Mouse (Mus musculus) naive thymus-derived CD4-positive, alpha-beta T cell, adult 5 months (primary cell): ENCODE results near the gene C3ar1. TPM values are rescaled to one million over a fixed set of nuclear protein-coding genes. Genes with fewer than 3 reads are reported as not detected.

Experiments
- polyA plus RNA-seq: library from polyadenylated mRNA; unstranded; fragments of 100-300 nt; shearing (Covaris generic); gene quantifications from one replicate; pipeline ENCODE4 v1.2.1, GENCODE M21; 2017

C3ar1 gene
- 0.07 TPM for polyA plus RNA-seq

GRCm38 (mm10) chr6:122855955-122856354, at the start of gene C3ar1:
Gene C3ar1, minus strand, starts transcription at chr6:122856161.

GRCm38 (mm10) chr6:122873871-122874719, 18.1 kb upstream of the C3ar1 start, which contains the start of gene Necap1:
Gene Necap1, plus strand, starts transcription at chr6:122874474.

GRCm38 (mm10) chr6:122819306-122820070, 36.5 kb downstream of the C3ar1 start, which contains the start of gene Foxj2:
Gene Foxj2, plus strand, starts transcription at chr6:122819914.

GRCm38 (mm10) chr6:122801301-122801800, 54.6 kb downstream of the C3ar1 start, which contains the start of gene Slc2a3:
Gene Slc2a3, minus strand, starts transcription at chr6:122801640.

Other genes starting within 250 kb of the C3ar1 start
- not detected for gene Gdf3, start 246.1 kb downstream of the C3ar1 start, polyA plus RNA-seq
- not detected for gene Dppa3, start 229.8 kb downstream of the C3ar1 start, polyA plus RNA-seq
- not detected for gene Nanog, start 148.7 kb downstream of the C3ar1 start, polyA plus RNA-seq
- gene Slc2a3, start 54.5 kb downstream of the C3ar1 start, polyA plus RNA-seq, result 29.8 TPM
- 40.7 TPM for gene Foxj2, start 36.2 kb downstream of the C3ar1 start, polyA plus RNA-seq
- 59.3 TPM for gene Necap1, start 18.3 kb upstream of the C3ar1 start, polyA plus RNA-seq
- not detected for gene Clec4a1, start 65.7 kb upstream of the C3ar1 start, polyA plus RNA-seq
- not detected for gene Clec4a3, start 96.4 kb upstream of the C3ar1 start, polyA plus RNA-seq
- not detected for gene Clec4a4, start 134.2 kb upstream of the C3ar1 start, polyA plus RNA-seq
- gene Clec4b1, start 193.8 kb upstream of the C3ar1 start, polyA plus RNA-seq, result not detected